ENCODE assay signal across 8 mouse cellular contexts in the genomic region with DNA sequence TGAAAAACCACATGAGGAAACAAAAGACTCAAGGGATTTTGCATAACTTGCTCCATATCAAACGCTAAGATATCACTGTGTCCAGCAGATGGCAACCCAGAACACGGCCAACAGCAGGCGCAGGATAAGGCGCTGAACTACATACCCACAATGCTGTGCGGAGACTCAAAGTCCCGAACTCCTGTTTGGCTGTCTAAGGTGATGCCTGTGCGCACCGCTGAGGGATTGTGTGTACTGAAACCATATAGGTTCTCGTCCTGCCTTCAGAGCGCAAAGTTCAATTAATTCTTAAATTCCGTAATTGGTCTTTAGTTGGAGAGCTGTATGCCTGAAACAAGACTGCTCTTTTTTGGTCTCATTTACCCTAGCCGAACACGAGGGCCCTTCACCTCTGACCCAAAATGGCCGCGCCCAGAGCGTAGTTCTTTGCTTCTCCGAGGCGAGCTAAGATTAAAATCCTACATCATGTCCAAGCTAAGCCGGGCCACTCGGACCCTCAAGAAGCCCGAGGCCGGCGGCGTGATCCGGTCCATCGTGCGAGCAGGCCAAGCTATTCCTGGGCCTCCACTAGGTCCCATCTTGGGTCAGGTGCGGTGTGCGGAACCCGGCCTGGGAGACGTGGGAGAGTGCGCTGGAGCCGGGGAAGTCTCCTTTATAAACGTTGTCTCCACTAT. TPM values are rescaled to one million over a fixed set of nuclear protein-coding genes. Genes with fewer than 3 reads are reported as not detected.
DNase-seq lines count a peak whose midpoint lies in the region; ATAC-seq and TF ChIP-seq lines count a peak whose summit lies in the region.

A gene (plus strand): TSS at position 220 of the 674 bp plus-strand sequence.

- peak within 1 kb of the TSS; percentile 64 for H3K4me2 ChIP-seq in embryonic facial prominence, embryonic 14.5 days (ENCODE audit: low read depth, low read length)
- peak within 1 kb of the TSS; percentile 77 for H3K4me2 ChIP-seq in limb, embryonic 13.5 days (replicated peaks)
- H3K4me2 ChIP-seq in midbrain, embryonic 16.5 days (ENCODE audit: low read length), result peak within 1 kb of the TSS; percentile 70

- peak; percentile 99 for ATAC-seq in embryonic facial prominence, embryonic 14.5 days (ENCODE audit: low read depth)
- peak; percentile 97 for ATAC-seq in limb, embryonic 13.5 days (ENCODE audit: low FRiP score, low read depth)
- peak; percentile 98 for ATAC-seq in midbrain, embryonic 16.5 days

- H3K4me1 ChIP-seq in embryonic facial prominence, embryonic 14.5 days (ENCODE audit: control insufficient read depth, insufficient read depth, low read length), result peaks cover 5% of the 10 kb centered on the region; the same call in 1 of the 2 replicates
- H3K4me1 ChIP-seq in heart, adult 2 months (ENCODE audit: control insufficient read depth, insufficient read depth, low read length), result no peaks in the 10 kb centered on the region
- H3K4me1 ChIP-seq in limb, embryonic 13.5 days, result peaks cover 8% of the 10 kb centered on the region
- peaks cover 8% of the 10 kb centered on the region for H3K4me1 ChIP-seq in midbrain, embryonic 16.5 days (ENCODE audit: control insufficient read depth, insufficient read depth, low read length)

- TF ChIP-seq EP300 in heart, adult 2 months (IDR thresholded peaks at IDR 0.05; ENCODE audit: insufficient read depth, low read depth, low read length), result peak; percentile 82; the same call in 1 of the 2 replicates

- H3K27ac ChIP-seq in embryonic facial prominence, embryonic 14.5 days (replicated peaks; ENCODE audit: low read depth, low read length), result peak within 1 kb of the TSS; percentile 72
- peak within 1 kb of the TSS; percentile 95 for H3K27ac ChIP-seq in heart, adult 2 months
- peak within 1 kb of the TSS; percentile 73 for H3K27ac ChIP-seq in limb, embryonic 13.5 days
- peak within 1 kb of the TSS; percentile 89 for H3K27ac ChIP-seq in midbrain, embryonic 16.5 days (ENCODE audit: low read length)

- no peaks in the 10 kb centered on the region for H3K9me3 ChIP-seq in embryonic facial prominence, embryonic 14.5 days (ENCODE audit: control insufficient read depth, low read length)
- no peaks in the 10 kb centered on the region for H3K9me3 ChIP-seq in limb, embryonic 13.5 days
- no peaks in the 10 kb centered on the region for H3K9me3 ChIP-seq in midbrain, embryonic 16.5 days (replicated peaks; ENCODE audit: control insufficient read depth, low read length, poor library complexity, severe bottlenecking)

- TF ChIP-seq CTCF in heart, adult 2 months (IDR thresholded peaks at IDR 0.05), result peak; percentile 91

- peak within 1 kb of the TSS; percentile 77 for H3K4me3 ChIP-seq in embryonic facial prominence, embryonic 14.5 days (ENCODE audit: low read depth, low read length)
- H3K4me3 ChIP-seq in heart, adult 2 months, result peak within 1 kb of the TSS; percentile 82
- H3K4me3 ChIP-seq in limb, embryonic 13.5 days, result peak within 1 kb of the TSS; percentile 86
- peak within 1 kb of the TSS; percentile 85 for H3K4me3 ChIP-seq in midbrain, embryonic 16.5 days (ENCODE audit: low read depth, low read length)

- peak; percentile 24 for TF ChIP-seq POLR2A in heart, adult 2 months (IDR thresholded peaks at IDR 0.05; ENCODE audit: insufficient read depth, low read depth, low read length)

- peak within 1 kb of the TSS; percentile 85 for H3K9ac ChIP-seq in embryonic facial prominence, embryonic 14.5 days (ENCODE audit: low read depth, low read length)
- H3K9ac ChIP-seq in heart, adult 2 months (ENCODE audit: low read depth, low read length), result peak within 1 kb of the TSS; percentile 85
- peak within 1 kb of the TSS; percentile 85 for H3K9ac ChIP-seq in limb, embryonic 13.5 days
- peak within 1 kb of the TSS; percentile 86 for H3K9ac ChIP-seq in midbrain, embryonic 16.5 days (ENCODE audit: low read depth, low read length)

- peaks cover 28% of the 10 kb centered on the region for H3K36me3 ChIP-seq in embryonic facial prominence, embryonic 14.5 days (ENCODE audit: control insufficient read depth, insufficient read depth, low read length)
- H3K36me3 ChIP-seq in heart, adult 2 months (ENCODE audit: control insufficient read depth, insufficient read depth, low read length), result no peaks in the 10 kb centered on the region; the same call in 1 of the 2 replicates
- peaks cover 30% of the 10 kb centered on the region for H3K36me3 ChIP-seq in limb, embryonic 13.5 days
- H3K36me3 ChIP-seq in midbrain, embryonic 16.5 days (ENCODE audit: control insufficient read depth, insufficient read depth, low read length), result peaks cover 11% of the 10 kb centered on the region

- no peaks in the 10 kb centered on the region for H3K27me3 ChIP-seq in embryonic facial prominence, embryonic 14.5 days (replicated peaks; ENCODE audit: control insufficient read depth, insufficient read depth, low read length)
- H3K27me3 ChIP-seq in heart, adult 2 months (ENCODE audit: control insufficient read depth, insufficient read depth, low read length), result no peaks in the 10 kb centered on the region
- H3K27me3 ChIP-seq in limb, embryonic 13.5 days, result no peaks in the 10 kb centered on the region
- H3K27me3 ChIP-seq in midbrain, embryonic 16.5 days (ENCODE audit: control insufficient read depth, insufficient read depth, low read depth, low read length), result no peaks in the 10 kb centered on the region

- peak; percentile 99 for DNase-seq in 3T3-L1 (ENCODE audit: low read depth, low spot score)
- peak; percentile 49 to 73 for DNase-seq in adrenal gland, postnatal 4 days (ENCODE audit: low spot score in 2 of 2)
- DNase-seq in embryonic facial prominence, embryonic 14.5 days (ENCODE audit: low spot score), result peak; percentile 98
- DNase-seq in heart, adult 2 months, result peak; percentile 89 to 91
- peak; percentile 91 to 94 for DNase-seq in kidney, adult 8-10 months
- peak; percentile 89 to 94 for DNase-seq in spleen, postnatal 10 days (ENCODE audit: low spot score in 2 of 2)

- intact Hi-C loops in heart, adult 2 months (cut with DNase I), result loop anchor here (1.0 to 5.0 kb wide), 3 partner anchors 34 to 335 kb away; a partner anchor contains a TSS

- under 1% methylated on average over 34 of the region's 34 CpGs for WGBS in embryonic facial prominence, embryonic 14.5 days
- under 1% methylated on average over 34 of the region's 34 CpGs for WGBS in heart, adult 2 months
- under 1% methylated on average over 34 of the region's 34 CpGs for WGBS in limb, embryonic 13.5 days
- WGBS in midbrain, embryonic 16.5 days, result under 1% methylated on average over 34 of the region's 34 CpGs

- no peaks in the 10 kb centered on the region for H3K79me2 ChIP-seq in heart, adult 2 months (replicated peaks; ENCODE audit: control insufficient read depth, insufficient read depth, low read length)

RNA-seq across cellular contexts. Expression of the gene that starts here (rescaled TPM):
- 10 to 100 TPM; 58.8 to 68.9 TPM for total RNA-seq in adrenal gland, postnatal 4 days (2021)
- 104 and 109 TPM in 2 replicates for polyA plus RNA-seq in embryonic facial prominence, embryonic 14.5 days (2014; fragmentation: Nextera tagmentation; extraction: Ambion mirVana)
- 10 to 100 TPM; 61.0 to 67.4 TPM for total RNA-seq in heart, adult 2 months (2021)
- polyA plus RNA-seq in heart, adult 2 months (2012; rRNA removed), result 45.2 and 48.5 TPM in 2 replicates
- polyA plus RNA-seq in limb, embryonic 13.5 days (2015; fragmentation: Nextera tagmentation; extraction: Ambion mirVana), result 111 and 116 TPM in 2 replicates
- polyA plus RNA-seq in midbrain, embryonic 16.5 days (2015; fragmentation: Nextera tagmentation; extraction: Ambion mirVana), result 101 and 107 TPM in 2 replicates

Comparison
In these comparisons a context has a peak if more than half of its experiments do, and no peak if none do; other contexts are left out.
1. Peak in every context shown above with its lines: DNase-seq, ATAC-seq, H3K4me3 ChIP-seq and H3K27ac ChIP-seq.